Mouse (Mus musculus) spleen, adult 18-20 months (tissue): Measurements from ENCODE around the gene Tmem59l.
A peak's percentile ranks its signal among the peaks of the same experiment; 100 is the strongest.

Experiments
- DNase-seq, 2 experiments: peaks; one replicate each; pipeline ENCODE4 v3.0.0; 2022; ENCODE audit warnings: mixed read lengths in 2 of 2

The Tmem59l gene

GRCm38 (mm10) chr8:70506328-70507026 lies 19.3 kb upstream of the Tmem59l start, which contains the start of gene Rex1bd:
Gene Rex1bd (minus strand): TSS chr8:70506752.
- DNase-seq = peak; percentile 90 to 95

- DNase-seq = no peak
Measured at GRCm38 (mm10) chr8:70505698-70506327, 18.7 kb upstream of the Tmem59l start.

- peak in 1 of 2 experiments; percentile 79 for DNase-seq
Measured at GRCm38 (mm10) chr8:70504851-70505250, 17.7 kb upstream of the Tmem59l start.

GRCm38 (mm10) chr8:70504291-70504716 lies 17.1 kb upstream of the Tmem59l start:
- no peak for DNase-seq

GRCm38 (mm10) chr8:70503062-70503750 lies 16.0 kb upstream of the Tmem59l start:
- peak in 1 of 2 experiments; percentile 59 for DNase-seq

GRCm38 (mm10) chr8:70502540-70502939 lies 15.4 kb upstream of the Tmem59l start:
- no peak for DNase-seq

- no peak for DNase-seq
Measured at GRCm38 (mm10) chr8:70501820-70502529, 14.8 kb upstream of the Tmem59l start.

- no peak for DNase-seq
Measured at GRCm38 (mm10) chr8:70500386-70501301, 13.5 kb upstream of the Tmem59l start.

- no peak for DNase-seq
Measured at GRCm38 (mm10) chr8:70495771-70496062, 8.6 kb upstream of the Tmem59l start.

- DNase-seq = no peak
Measured at GRCm38 (mm10) chr8:70495001-70495770, 8.0 kb upstream of the Tmem59l start.

GRCm38 (mm10) chr8:70494416-70494945 lies 7.3 kb upstream of the Tmem59l start:
- no peak for DNase-seq

- DNase-seq = no peak
Measured at GRCm38 (mm10) chr8:70493692-70494415, 6.7 kb upstream of the Tmem59l start.

- no peak for DNase-seq
Measured at GRCm38 (mm10) chr8:70492664-70493640, 5.8 kb upstream of the Tmem59l start, which contains the start of gene Crlf1. Gene Crlf1 (plus strand): TSS chr8:70493158.

GRCm38 (mm10) chr8:70490880-70491495 lies 3.8 kb upstream of the Tmem59l start:
- DNase-seq = no peak

- no peak for DNase-seq
Measured at GRCm38 (mm10) chr8:70490061-70490879, 3.1 kb upstream of the Tmem59l start.

GRCm38 (mm10) chr8:70489576-70489975 lies 2.4 kb upstream of the Tmem59l start:
- DNase-seq = no peak

GRCm38 (mm10) chr8:70488931-70489470 lies 1.8 kb upstream of the Tmem59l start:
- DNase-seq = no peak
